Mouse (Mus musculus) hindbrain, postnatal 0 days (tissue): ENCODE results near the gene Tead1. TPM values are rescaled to one million over a fixed set of nuclear protein-coding genes. Genes with fewer than 3 reads are reported as not detected.
"Not testable (repeated sequence)": the region's sequence is repeated elsewhere in the genome, so short reads cannot be mapped to it uniquely, and the experiment has no call there.

Experiments used
- ATAC-seq: fragments of 200-750 bp; cut with Nextera tagmentation; 2 replicates; pipeline ENCODE4 v1.8.0; 2017; ENCODE audit warnings: mild to moderate bottlenecking, moderate TSS enrichment, moderate library complexity
- DNase-seq: peaks from one replicate; pipeline ENCODE4 v3.0.0-alpha.2; 2015; ENCODE audit warnings: low spot score
- H3K27ac ChIP-seq: fragments of 300-500 bp; sonication (generic); 2 replicates; pipeline ENCODE4 v1.5.1; 2014; ENCODE audit warnings: mild to moderate bottlenecking
- H3K27me3 ChIP-seq: fragments of 300-500 bp; sonication (generic); 2 replicates; pipeline ENCODE4 v1.6.1; 2014; ENCODE audit warnings: low read length, mixed read lengths; ENCODE audit not compliant: insufficient read depth
- H3K36me3 ChIP-seq: fragments of 300-500 bp; sonication (generic); 2 replicates; pipeline ENCODE4 v1.6.1; 2014; ENCODE audit warnings: low read length, mixed read lengths; ENCODE audit not compliant: insufficient read depth
- H3K4me1 ChIP-seq: fragments of 300-500 bp; sonication (generic); 2 replicates; pipeline ENCODE4 v1.6.1; 2014; ENCODE audit warnings: antibody characterized with exemption, low read length, mixed read lengths; ENCODE audit not compliant: insufficient read depth
- H3K4me2 ChIP-seq: fragments of 300-500 bp; sonication (generic); 2 replicates; pipeline ENCODE4 v1.6.1; 2014; ENCODE audit warnings: low read depth, mild to moderate bottlenecking, low read length, moderate library complexity, mixed read lengths
- H3K4me3 ChIP-seq: fragments of 300-500 bp; sonication (generic); 2 replicates; pipeline ENCODE4 v1.5.1; 2014; ENCODE audit warnings: low read length
- H3K9ac ChIP-seq: fragments of 300-500 bp; sonication (generic); replicated peaks from 2 replicates; pipeline ENCODE4 v1.6.1; 2014; ENCODE audit warnings: mild to moderate bottlenecking, low read length, moderate library complexity, mixed read lengths
- H3K9me3 ChIP-seq: fragments of 300-500 bp; sonication (generic); 2 replicates; pipeline ENCODE4 v1.6.1; 2016; ENCODE audit warnings: low read length, mixed read lengths
- CTCF ChIP-seq: IDR thresholded peaks from 2 replicates; pipeline ENCODE4 v1.5.1; 2016; ENCODE audit warnings: antibody characterized with exemption, control low read depth, low read depth
- WGBS: fragments of 180-500 bp; shearing (Covaris S2); extraction: QIAGEN DNeasy Blood & Tissue Kit; methylation state at CpG from one replicate; pipeline ENCODE4 v1.1.7; 2014; 5-methylcytosine and 5-hydroxymethylcytosine counted together
- polyA plus RNA-seq: library from polyadenylated mRNA; unstranded; fragments of >200 nt; fragmentation: Nextera tagmentation; extraction: Ambion mirVana; gene quantifications from 2 replicates; pipeline ENCODE4 v1.2.1, GENCODE M21; 2015
- total RNA-seq: library from RNA; depleted of rRNA; stranded (reverse); fragments of >200 nt; gene quantifications from 2 replicates; pipeline ENCODE4 v1.2.3, GENCODE M21; 2014

Gene Tead1
- total and polyA plus RNA-seq, 2 experiments from 2014 or later, result 10.2 to 32.4 TPM

DNA sequence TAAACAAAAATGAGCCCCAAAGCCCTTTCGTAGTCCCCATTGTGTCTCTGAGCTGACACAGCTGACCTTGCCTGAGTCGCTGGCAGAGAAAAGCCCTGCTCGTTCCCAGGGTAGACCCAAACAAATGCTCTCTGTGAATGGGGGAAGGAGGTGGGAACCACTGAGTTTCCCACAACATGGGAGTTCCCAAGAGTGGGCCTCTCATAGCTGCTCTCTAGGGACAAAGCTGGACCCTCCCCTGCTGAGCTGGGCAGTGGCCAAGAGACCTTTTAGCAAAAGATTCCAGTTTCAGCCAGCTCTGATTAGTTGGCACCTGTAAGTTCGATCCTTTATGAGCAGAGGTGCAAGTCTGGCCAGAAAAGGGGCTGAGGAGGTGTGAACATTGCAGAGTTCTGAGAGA, 243.7 kb downstream of the Tead1 start:
- no peak overlapping the region for H3K4me2 ChIP-seq
- H3K27ac ChIP-seq, result no peak overlapping the region
- no peak for TF ChIP-seq CTCF
- H3K4me1 ChIP-seq, result peaks cover 3% of the 10 kb centered on the region
- no peak overlapping the region for H3K4me3 ChIP-seq
- 0 out of 2 replicates have a peak, but pooled peaks cover 5% of the 10 kb centered on the region for H3K27me3 ChIP-seq
- no peaks in the 10 kb centered on the region for H3K36me3 ChIP-seq
- ATAC-seq, result no peak
- no peak overlapping the region for H3K9ac ChIP-seq
- 33% methylated on average over 4 of the region's 4 CpGs for WGBS
- DNase-seq, result no peak
- no peaks in the 10 kb centered on the region for H3K9me3 ChIP-seq

GRCm38 (mm10) chr7:112923712-112924111, 244.6 kb downstream of the Tead1 start:
- Histone ChIP-seq H3K36me3 (no peaks in the 10 kb centered on the region), H3K4me1 (no peaks in the 10 kb centered on the region; the same call in 1 of the 2 replicates), H3K27me3 (0 out of 2 replicates have a peak, but pooled peaks cover 5% of the 10 kb centered on the region), H3K27ac (no peak overlapping the region), H3K9ac (no peak overlapping the region), H3K4me2 (no peak overlapping the region), H3K9me3 (no peaks in the 10 kb centered on the region), H3K4me3 (no peak overlapping the region)
- DNase-seq (no peak), ATAC-seq (no peak)
- no peak for TF ChIP-seq CTCF
- 82% methylated on average over 3 of the region's 3 CpGs for WGBS

GRCm38 (mm10) chr7:112930669-112931068, 251.6 kb downstream of the Tead1 start:
- WGBS, result 58% methylated on average over 7 of the region's 7 CpGs
- TF ChIP-seq CTCF, result no peak
- ATAC-seq (no peak), DNase-seq (no peak)
- Histone ChIP-seq H3K9me3 (no peaks in the 10 kb centered on the region), H3K4me3 (no peak overlapping the region), H3K9ac (no peak overlapping the region), H3K36me3 (no peaks in the 10 kb centered on the region), H3K27me3 (0 out of 2 replicates have a peak, but pooled peaks cover 5% of the 10 kb centered on the region), H3K4me1 (no peaks in the 10 kb centered on the region), H3K4me2 (no peak overlapping the region), H3K27ac (no peak overlapping the region)

GRCm38 (mm10) chr7:112935876-112936275, 256.8 kb downstream of the Tead1 start:
- H3K9me3 ChIP-seq, H3K36me3 ChIP-seq, H3K4me1 ChIP-seq, H3K9ac ChIP-seq, H3K27me3 ChIP-seq, H3K27ac ChIP-seq, ATAC-seq, DNase-seq, H3K4me3 ChIP-seq, H3K4me2 ChIP-seq: not testable (repeated sequence)
- WGBS, result 86% methylated on average over 5 of the region's 5 CpGs

GRCm38 (mm10) chr7:112937089-112937488, 258.0 kb downstream of the Tead1 start:
- Histone ChIP-seq H3K27me3 (no peaks in the 10 kb centered on the region), H3K4me3 (no peak overlapping the region), H3K9ac (no peak overlapping the region), H3K27ac (no peak overlapping the region), H3K4me2 (no peak overlapping the region), H3K9me3 (no peaks in the 10 kb centered on the region), H3K4me1 (no peaks in the 10 kb centered on the region), H3K36me3 (no peaks in the 10 kb centered on the region)
- no peak for TF ChIP-seq CTCF
- ATAC-seq, result no peak
- WGBS, result 92% methylated on average over 8 of the region's 8 CpGs
- DNase-seq, result no peak

- Histone ChIP-seq H3K4me1 (no peaks in the 10 kb centered on the region), H3K36me3 (no peaks in the 10 kb centered on the region), H3K4me2 (no peak overlapping the region), H3K9me3 (no peaks in the 10 kb centered on the region), H3K27me3 (no peaks in the 10 kb centered on the region), H3K9ac (no peak overlapping the region), H3K27ac (no peak overlapping the region), H3K4me3 (no peak overlapping the region)
- DNase-seq (no peak), ATAC-seq (no peak)
- no peak for TF ChIP-seq CTCF
- 34% methylated on average over 5 of the region's 5 CpGs for WGBS
Measured at GRCm38 (mm10) chr7:112938959-112939358, 259.8 kb downstream of the Tead1 start.

DNA sequence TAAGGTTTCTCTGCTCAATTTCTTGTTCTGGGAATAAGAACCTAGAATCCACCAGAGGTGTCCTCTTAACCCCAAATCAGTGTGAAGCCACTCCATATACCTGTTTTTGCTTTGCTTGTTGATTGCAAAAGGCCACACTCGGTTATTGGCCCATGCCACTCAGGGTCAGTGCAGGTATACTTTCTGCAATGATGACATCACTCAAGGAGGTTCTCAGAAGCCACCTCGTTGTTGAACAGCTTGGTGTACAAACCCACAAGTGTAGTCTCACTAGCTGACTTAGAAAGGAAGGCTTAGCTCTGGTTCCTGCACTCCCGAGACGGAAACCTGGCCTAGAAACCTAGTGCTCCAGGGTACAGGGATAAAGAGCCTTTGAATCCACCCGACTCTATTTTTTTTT, 263.4 kb downstream of the Tead1 start:
- TF ChIP-seq CTCF, result no peak
- no peaks in the 10 kb centered on the region for H3K36me3 ChIP-seq
- WGBS, result 71% methylated on average over 5 of the region's 5 CpGs

More for the DNA sequence above, 263.4 kb downstream of the Tead1 start:
- H3K9me3 ChIP-seq, result no peaks in the 10 kb centered on the region
- H3K4me3 ChIP-seq, result no peak overlapping the region
- no peak overlapping the region for H3K4me2 ChIP-seq
- H3K27ac ChIP-seq, result no peak overlapping the region
- H3K9ac ChIP-seq, result no peak overlapping the region
- ATAC-seq (no peak), DNase-seq (no peak)
- no peaks in the 10 kb centered on the region for H3K4me1 ChIP-seq
- no peaks in the 10 kb centered on the region for H3K27me3 ChIP-seq
